Mouse (Mus musculus): ENCODE results near the gene AU022751.
"Not testable (repeated sequence)": the region's sequence is repeated elsewhere in the genome, so short reads cannot be mapped to it uniquely, and the experiment has no call there.

Gene AU022751

DNA sequence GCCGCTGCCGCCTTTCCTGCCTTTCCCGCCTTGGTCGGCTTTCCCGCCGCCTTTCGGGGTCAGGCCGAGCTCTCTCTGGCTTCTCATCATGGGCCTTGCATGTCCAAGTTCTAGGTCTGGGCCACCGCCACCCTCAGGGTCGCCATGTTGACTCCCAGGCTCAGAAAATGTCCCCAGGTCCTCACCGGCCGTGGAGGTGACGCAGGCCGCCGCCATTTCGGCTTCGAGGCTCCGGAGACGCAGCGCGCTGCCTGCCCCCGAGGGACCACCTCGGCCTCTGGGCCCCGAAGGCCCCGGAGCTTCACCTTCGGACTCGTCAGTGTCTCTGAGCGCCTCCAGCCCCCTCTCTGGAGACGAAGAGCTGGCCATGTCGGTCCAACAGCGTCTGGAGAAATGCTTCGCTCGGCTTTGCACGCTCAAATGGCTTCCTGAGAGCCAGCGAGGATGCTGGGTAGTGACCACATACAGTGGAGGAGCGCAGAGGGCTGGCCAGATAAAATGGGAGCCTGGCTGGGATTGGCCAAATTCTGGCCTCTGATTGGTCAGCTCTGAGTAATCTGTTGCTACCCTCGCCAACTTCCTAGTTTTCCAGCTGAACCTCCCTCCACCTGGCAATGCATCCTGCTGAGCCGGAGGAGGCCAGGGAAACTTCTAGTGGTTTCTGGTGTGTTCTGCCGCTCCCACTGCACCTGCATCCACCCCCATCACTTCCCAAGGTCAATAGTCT lies at the start of gene AU022751:
Gene AU022751, minus strand, starts transcription at position 466 of the 727 bp plus-strand sequence.
- DNase-seq: no peak

- DNase-seq: peak; percentile 40
These were observed 9.0 kb upstream of the AU022751 start for GRCm38 (mm10) chrX:6091996-6092757.

DNA sequence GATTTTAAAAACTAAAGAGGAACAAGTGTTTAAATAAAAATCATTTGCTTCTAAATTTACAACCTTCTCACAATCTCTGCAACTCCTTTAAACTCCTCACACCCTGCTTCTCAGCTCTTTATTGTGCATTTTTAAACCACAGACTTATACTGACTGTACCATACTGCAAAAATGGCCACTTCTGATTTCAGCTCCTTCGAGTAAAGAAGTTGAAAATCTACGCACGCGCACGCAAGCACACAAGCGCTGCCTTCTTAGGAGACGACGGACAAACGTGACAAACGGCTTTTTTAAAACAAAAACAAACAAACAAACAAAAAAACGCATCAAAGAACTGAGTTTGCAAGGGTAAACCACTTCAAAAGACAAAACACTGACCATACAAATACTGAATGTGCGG lies 8.3 kb upstream of the AU022751 start:
- DNase-seq: no peak

GRCm38 (mm10) chrX:6061563-6061962 lies 21.7 kb downstream of the AU022751 start:
- DNase-seq: no peak

- not testable (repeated sequence) for DNase-seq
These were observed 35.1 kb downstream of the AU022751 start for GRCm38 (mm10) chrX:6047936-6048614.

DNA sequence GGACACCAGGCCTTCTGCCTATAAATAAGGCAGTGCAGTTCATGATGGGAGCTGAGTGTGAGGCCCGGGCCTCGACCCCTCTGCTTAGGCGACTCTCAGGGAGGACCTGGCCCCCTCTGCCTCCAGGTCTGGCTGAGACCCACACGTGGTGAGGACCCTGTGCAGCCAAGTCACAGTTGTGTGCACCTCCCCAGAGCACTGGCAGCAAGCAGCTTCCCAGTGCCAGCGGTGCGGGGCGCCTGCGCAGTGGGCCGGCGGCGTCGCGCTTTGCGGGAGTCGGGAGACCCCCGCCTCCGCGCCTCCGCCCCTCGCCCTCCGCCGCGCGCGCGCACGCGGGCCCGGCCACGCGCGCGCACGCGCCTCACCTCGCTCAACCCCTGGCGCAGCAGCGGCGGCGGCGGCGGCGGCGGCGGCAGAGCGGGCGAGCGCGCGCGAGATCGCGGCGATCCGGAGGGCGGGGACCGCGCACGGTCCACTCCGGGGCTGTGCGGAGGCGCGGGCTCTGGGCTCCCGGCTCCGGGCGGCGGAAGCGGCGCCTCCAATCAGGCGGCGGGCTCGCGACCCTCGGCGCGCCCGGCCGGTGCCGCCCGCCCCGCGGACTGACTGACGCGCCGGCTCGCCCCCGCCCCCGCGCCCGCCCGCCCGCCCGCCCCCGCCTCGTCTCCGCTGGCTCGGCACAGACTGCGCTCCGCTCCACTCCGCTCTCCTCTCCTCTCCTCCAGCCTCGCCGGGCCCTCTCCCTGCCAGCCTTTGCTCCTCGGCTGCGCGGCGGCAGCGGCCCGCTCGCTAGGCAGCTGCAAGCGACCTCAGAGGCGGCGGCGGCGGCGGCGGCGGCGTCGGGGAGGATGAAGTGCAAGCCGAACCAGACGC lies 35.9 kb downstream of the AU022751 start, which contains the start of gene Nudt11:
Gene Nudt11, plus strand, starts transcription at position 388 of the 870 bp plus-strand sequence.
- peak; percentile 16 for DNase-seq
